Mouse (Mus musculus) left cerebral cortex, postnatal 36 days (tissue): ENCODE data around the gene Fhdc1. TPM values are rescaled to one million over a fixed set of nuclear protein-coding genes. Genes with fewer than 3 reads are reported as not detected.

Experiments used
- DNase-seq, 2 experiments: peaks; one replicate each; pipeline ENCODE4 v3.0.0; 2021 to 2022; ENCODE audit warnings: low spot score in 2 of 2, mixed read lengths in 1 of 2
- intact Hi-C: fragments of 180-260 bp; cut with DNase I; formaldehyde crosslinking; loops from one replicate; pipeline ENCODE4 v1.15.1; 2025
- total RNA-seq, 2 experiments: library from RNA; stranded (reverse); gene quantifications; 2 replicates each; pipeline ENCODE4 v1.2.3; 2021

Fhdc1 gene
- total RNA-seq, 2 experiments from 2014 or later: 4.1 to 4.6 TPM

DNA sequence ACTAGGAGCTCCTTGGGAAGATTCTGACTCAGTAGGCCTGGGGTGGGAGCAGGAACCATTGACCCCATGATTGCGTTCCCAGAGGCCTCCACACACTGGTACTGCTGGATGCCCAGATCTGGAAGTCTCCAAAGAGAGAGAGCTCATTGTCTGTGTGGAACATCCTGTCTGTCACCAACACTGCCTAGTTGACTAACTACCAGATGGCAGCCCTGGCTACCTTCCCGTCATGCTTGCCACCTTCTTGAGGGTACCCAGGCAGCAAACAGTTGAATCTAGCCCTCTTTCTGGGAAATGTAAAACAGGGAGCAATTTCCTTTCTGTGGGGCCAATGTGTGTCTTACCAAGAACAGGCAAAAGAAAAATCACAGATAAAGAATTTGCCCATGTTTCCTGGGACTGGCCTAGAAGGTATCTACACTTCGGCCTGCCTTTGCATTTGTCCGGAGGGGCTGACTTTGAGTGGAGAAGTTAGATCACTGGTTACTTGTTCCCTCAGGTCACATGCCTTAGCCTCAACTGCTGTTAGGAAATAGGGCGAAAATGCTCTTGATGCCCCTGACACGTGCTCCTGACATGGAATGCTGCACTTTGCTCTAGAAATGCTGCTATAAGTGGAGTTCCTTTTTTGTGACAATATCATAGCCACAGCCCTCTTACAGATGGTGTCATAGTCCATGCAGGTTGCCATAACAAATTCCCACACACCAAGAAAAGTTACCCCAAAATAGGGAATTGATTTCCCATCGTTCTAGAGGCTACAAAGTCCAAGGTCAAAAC lies 40.6 kb downstream of the Fhdc1 start:
- DNase-seq: peak; percentile 50 to 68
- intact Hi-C loops: no loop called here

DNA sequence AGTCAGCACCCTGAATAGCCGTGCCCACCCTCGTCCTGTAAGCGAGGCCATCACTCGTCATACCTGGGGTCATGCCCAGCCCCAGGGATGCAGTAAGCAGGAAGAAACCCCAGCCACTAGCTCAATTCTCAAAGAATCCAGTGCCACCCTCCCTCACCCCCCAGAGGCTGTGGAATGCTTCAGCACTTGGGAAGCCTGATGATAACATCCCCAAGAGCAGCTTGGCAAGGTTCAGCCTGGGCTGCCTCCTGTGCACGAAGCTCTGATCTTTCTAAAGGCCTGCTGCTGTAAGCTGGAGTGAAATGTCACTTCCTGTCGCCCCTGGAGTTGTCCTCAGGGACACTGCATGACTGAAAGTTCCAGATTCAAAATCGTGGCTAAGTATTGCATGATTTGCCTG lies 41.4 kb downstream of the Fhdc1 start:
- intact Hi-C loops: no loop called here

DNA sequence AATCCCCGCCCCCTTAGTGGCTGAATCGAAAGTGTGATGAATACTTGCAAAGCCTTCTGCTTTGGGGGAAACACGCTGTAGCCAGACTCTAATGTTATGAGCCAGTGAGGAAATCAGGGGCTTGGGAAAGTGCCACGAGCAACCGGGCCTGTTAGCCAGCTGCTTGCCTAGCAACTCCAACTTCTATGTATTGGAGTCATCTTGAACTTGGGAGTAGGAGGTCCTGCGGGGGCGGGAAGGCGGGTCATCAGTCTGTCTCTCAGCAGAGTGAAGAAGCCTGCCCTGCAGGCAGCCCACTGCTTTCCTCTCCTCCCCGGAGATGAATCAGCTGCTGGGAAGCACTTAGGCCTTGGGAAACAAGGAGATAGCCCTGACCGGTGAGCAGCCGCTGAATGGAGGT lies 42.1 kb downstream of the Fhdc1 start:
- intact Hi-C loops: no loop called here

More for the DNA sequence above, 41.4 kb downstream of the Fhdc1 start:
- no peak for DNase-seq

GRCm38 (mm10) chr3:84436947-84437346 lies 43.3 kb downstream of the Fhdc1 start:
- no peak for DNase-seq

More for the DNA sequence above, 42.1 kb downstream of the Fhdc1 start:
- peak; percentile 36 to 46 for DNase-seq

GRCm38 (mm10) chr3:84435288-84436043 lies 44.8 kb downstream of the Fhdc1 start:
- intact Hi-C loops: no loop called here
- no peak for DNase-seq

More at GRCm38 (mm10) chr3:84436947-84437346, 43.3 kb downstream of the Fhdc1 start:
- intact Hi-C loops: no loop called here

DNA sequence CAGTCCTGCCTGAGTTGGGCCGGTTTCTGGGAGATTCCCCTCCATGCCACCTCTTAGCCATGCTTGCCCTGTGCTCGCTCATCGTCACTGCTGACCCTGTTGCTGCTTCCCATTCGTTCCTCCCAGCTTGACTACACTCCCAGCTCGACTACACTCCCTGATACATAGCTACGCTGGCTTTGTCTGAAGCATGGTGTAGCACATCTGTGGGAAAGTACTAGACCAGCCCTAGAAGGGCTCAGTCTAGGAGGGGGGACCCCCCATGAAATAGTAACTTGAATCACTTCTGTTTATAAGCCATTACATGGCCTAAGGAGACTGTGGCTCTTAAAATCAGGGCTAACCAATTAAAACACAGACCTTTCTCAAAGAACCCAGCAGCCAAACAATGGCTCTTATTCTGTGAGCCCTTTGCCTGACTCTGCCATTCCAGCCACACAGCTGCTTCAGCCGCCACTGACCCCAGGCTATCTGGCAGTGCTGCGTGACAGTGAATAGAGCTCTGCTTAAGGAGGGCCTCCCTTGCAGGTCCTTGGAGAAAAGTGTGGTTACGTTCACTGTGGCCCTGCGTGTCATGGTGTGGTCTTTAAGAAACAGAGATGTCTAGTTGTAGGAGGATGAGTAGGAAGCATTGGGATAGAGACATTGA lies 47.3 kb downstream of the Fhdc1 start:
- intact Hi-C loops: no loop called here
- DNase-seq: no peak

GRCm38 (mm10) chr3:84431257-84431656 lies 49.0 kb downstream of the Fhdc1 start:
- intact Hi-C loops: no loop called here
- no peak for DNase-seq

GRCm38 (mm10) chr3:84430152-84430551 lies 50.1 kb downstream of the Fhdc1 start:
- no peak for DNase-seq
- intact Hi-C loops: no loop called here

DNA sequence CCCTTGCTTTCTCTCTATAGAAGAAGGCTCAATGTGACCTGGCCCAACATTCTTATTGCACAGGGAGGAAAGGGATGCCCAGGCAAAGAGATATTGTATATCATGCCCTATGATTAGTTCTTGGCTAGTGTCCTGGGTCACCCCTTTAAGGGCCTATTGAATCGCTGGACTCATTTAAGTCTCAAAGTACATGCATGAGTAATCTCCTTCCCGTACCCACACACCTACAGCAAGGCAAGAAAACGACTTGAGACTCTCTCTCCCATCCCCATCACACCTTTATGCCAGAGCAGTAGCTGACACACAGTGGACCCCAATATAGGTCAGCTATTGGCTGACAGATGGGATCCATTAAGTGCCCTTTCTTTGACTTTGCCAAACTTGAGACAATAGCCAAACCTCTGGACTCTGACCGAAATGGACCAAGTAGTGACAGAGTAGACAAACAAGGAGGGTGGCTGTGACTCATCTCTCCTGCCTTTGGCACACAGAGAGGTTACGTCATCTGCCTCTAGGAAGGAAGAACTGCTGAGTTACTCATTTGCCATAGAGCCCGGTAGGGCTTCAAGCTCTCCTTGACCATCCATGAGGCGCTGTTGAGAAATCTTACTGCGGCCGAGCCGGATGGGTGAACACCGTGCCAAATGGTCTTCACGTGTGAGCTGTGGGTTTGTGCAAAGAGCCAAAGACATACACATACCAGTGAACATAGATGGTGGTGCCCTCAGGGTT lies 51.1 kb downstream of the Fhdc1 start:
- intact Hi-C loops: loop anchor here (10.0 kb wide), 1 partner anchor 74 kb away; no protein-coding TSS in a partner anchor
- peak in 1 of 2 experiments; percentile 21 for DNase-seq

DNA sequence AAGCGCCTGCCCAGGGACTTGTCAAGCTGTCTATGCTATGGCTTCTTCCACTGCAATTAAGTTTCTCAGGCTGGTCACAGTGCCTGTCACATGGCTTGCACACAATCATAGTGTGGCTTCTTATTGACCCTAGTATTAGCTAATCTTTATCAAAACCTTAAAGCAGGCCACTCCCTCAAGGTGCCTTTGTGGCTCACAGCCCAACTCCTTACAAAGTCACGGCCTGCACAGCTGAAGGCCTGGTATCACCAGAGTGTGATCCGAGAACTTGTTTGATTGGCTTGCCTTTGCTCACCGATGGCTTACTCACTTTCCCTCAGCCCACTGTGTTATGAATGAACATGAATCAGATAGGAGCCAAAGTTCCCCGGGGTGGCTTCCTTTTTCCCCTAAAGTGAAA lies 52.5 kb downstream of the Fhdc1 start:
- DNase-seq: no peak
- intact Hi-C loops: loop anchor here (10.0 kb wide), 1 partner anchor 73 kb away; no protein-coding TSS in a partner anchor

DNA sequence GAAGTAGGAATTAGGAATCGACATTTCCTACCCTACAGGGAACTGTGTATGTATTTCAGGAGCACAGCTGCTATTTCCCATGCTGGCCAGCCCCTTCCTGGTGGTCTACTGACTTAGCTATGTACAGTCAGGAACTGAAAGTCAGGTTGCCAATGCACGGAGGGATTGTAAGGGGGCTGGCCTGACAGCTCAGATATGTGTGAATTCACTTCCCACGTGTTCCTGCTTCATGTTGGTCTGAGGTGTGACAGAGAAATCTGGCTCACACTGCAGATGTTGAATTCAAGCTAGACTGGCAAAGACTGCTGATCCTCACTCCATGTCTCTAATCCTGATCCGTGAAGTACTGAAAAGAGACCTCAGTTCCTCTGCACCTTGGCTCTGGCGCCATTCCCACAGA lies 57.9 kb downstream of the Fhdc1 start:
- DNase-seq: peak; percentile 21 to 32
- intact Hi-C loops: loop anchor here (10.0 kb wide), 1 partner anchor 68 kb away; no protein-coding TSS in a partner anchor

DNA sequence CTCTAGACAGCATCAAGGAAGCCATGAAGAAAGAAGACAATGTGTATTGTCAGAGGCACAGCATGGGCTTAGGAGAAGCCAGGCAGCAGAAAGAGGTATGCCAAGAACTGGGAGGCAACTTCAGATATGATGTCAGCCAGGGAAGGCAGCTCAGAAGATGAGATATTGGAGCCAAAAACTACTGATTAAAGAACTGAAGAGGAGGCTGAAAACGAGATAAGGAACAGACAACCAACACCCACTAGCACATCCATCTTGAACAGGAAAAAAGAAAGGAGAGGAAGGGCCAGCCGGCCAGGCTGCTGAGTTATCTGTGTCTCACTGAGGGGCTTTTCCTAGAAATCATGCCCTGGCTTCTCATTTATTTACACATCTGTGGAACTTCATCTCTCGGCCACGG lies 66.4 kb downstream of the Fhdc1 start:
- DNase-seq: no peak
- intact Hi-C loops: no loop called here

DNA sequence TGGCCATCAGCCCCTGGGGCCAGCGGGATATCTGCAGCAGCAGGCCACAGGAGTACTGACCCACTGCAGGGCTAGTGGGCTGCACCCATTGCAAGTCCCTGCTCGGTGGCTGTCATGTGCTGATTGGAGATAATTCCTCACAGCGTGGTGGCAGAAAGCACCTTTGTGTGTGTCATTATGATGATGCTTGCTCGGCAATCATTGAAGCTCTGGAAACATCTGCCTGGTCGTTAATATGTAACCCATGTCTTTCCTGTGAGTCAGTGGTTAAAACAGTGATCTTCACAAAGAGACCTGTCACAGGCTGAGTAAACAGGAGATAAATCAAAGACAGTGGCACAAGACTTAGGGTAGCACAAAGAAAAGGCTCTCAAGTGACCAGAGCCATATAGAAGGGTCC lies 67.3 kb downstream of the Fhdc1 start:
- intact Hi-C loops: no loop called here
- DNase-seq: no peak

GRCm38 (mm10) chr3:84409474-84409862 lies 70.8 kb downstream of the Fhdc1 start:
- no peak for DNase-seq
- intact Hi-C loops: no loop called here

- DNase-seq: no peak
- intact Hi-C loops: no loop called here
Observed at GRCm38 (mm10) chr3:84408756-84409473, 71.3 kb downstream of the Fhdc1 start.

GRCm38 (mm10) chr3:84405523-84405922 lies 74.7 kb downstream of the Fhdc1 start:
- no peak for DNase-seq

DNA sequence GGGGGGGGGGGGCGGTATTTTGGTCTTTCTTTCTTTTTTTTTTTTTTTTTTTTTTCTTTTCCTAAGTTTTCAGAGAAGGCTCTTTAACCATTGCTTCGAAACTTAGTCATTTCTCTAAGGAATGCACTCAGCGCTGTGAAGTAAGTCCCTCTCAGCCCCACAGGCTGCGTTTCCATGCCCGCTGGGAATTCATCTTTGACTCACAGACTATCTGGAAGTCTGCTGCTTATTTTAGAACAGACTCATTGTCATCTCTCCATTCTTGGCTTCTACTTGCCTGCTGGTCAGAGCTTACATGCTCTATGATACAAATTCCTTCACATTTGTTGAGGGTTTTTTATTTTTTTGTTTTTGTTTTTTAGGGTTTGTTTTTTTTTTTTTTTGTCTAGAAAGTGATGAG lies 76.8 kb downstream of the Fhdc1 start:
- intact Hi-C loops: no loop called here
- DNase-seq: no peak

More at GRCm38 (mm10) chr3:84405523-84405922, 74.7 kb downstream of the Fhdc1 start:
- intact Hi-C loops: no loop called here

- intact Hi-C loops: no loop called here
- DNase-seq: no peak
Observed at GRCm38 (mm10) chr3:84402716-84403115, 77.5 kb downstream of the Fhdc1 start.

DNA sequence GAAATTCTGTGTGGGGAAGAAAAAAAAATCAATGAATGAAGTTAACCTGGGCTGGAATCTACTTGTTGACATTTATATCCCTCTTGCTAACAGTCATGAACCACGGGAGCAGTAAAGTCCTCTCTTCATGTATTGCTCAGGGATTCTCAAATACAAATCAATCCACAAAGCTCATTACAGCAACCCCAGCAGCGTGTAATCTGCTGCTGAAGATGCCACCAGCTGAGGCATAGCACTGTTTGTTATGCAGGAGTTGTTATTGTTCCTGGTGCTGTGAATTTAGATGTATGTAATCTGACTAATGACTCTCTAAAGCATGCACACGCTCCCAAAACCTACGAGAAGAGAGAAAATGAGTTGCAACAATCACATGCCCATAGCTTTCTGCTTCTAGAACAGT lies 82.3 kb downstream of the Fhdc1 start:
- intact Hi-C loops: no loop called here
- no peak for DNase-seq
